Mouse (Mus musculus): ENCODE results near the gene Vmn2r102.

Vmn2r102 gene

GRCm38 (mm10) chr17:19660028-19660427 lies at the start of gene Vmn2r102:
Gene Vmn2r102 (plus strand): TSS chr17:19660328.
- no peak for DNase-seq (ENCODE audit: low read depth, low spot score)

- no peak for DNase-seq (ENCODE audit: low read depth, low spot score)
Measured at GRCm38 (mm10) chr17:19629328-19629727, 30.8 kb upstream of the Vmn2r102 start.

- DNase-seq (ENCODE audit: low read depth, low spot score): no peak
Measured at GRCm38 (mm10) chr17:19658447-19658846, 1.7 kb upstream of the Vmn2r102 start.

DNA sequence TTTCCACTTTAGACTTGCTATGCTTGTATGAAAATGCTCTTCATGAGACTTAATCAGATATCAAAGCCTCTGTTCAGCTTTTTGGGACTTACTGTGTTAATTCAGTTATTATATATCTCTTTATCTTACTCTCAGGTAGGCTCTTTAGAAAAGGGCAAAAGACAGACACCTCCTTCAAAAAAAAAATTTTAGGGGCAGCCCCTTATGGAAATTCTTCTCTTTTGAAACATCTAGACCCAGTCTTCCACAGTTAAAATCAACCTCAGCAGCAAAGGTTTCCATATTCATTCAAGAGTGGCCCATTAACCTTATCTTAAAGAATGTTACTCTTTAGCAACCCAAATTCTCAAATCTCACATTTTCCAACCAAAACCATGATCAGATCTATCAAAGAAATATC lies 31.9 kb downstream of the Vmn2r102 start:
- no peak for DNase-seq (ENCODE audit: low read depth, low spot score)
